Mouse (Mus musculus) ovary, postnatal 10 days (tissue): ENCODE data around the gene Polr1d.

Experiments
- DNase-seq: peaks from one replicate; pipeline ENCODE4 v3.0.0; 2022; ENCODE audit warnings: low spot score

Polr1d gene

DNA sequence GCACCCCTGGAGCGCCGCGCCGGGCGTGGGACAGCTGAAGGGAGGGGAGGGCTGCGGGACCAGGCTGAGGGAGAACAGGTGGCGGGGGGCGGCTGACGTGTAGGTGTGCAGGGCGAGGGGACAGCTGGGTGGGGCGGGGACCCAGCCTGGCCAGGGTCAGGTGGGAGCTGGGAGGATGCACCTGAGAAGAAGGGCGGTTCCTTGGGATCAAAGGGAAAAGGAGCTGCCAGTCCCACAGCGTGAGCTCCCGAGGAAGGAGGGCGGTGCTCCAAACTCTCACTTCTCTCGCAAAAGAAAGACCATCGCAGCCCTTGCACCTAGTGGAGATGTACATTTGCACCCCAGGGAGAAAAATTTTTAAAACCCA, at the start of gene Polr1d:
Polr1d (plus strand) TSS at position 252 of the 367 bp plus-strand sequence.
- no peak for DNase-seq

DNA sequence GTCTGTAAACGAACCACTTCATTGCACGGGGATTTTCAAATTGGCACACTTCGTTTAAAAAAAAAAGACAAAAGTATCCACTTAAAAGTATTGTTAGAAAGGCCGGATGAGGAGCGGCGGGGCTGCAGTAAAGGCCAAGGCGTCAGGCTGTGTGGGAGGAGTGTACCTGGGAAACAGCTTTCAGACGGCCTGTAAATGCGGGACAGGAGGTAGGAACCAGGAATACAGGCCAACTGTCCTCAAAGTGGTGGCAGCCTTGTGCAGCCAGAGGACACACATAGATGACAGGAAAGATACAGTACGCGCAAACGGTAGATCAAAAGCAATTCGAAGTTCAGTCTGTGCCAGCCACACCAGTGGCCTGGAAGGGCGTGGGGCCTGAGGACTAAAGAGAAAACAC, 45.6 kb upstream of the Polr1d start:
- no peak for DNase-seq

- no peak for DNase-seq
These were observed 43.7 kb upstream of the Polr1d start for GRCm38 (mm10) chr5:147033155-147033554.

DNA sequence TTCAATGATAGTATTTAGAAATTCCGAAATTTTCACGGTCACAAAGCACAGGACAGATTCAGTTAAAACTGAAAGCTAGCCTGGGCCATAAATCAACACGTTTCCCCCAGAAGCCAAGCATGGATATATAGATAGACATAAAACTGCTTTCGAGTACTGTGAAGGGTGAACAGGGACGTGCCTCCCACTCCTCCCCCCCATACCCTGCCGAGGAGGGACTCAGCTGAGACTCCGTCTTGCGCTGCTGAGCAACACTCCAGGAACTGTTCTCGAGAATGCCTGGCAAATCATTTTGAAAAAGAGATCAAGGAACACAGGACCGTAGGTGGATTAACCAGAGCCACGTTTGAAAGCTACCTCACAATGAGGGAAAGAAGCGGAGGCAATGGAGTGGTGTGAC, 42.6 kb upstream of the Polr1d start:
- no peak for DNase-seq

- DNase-seq, result no peak
These were observed 41.5 kb upstream of the Polr1d start for GRCm38 (mm10) chr5:147035301-147035700.

DNA sequence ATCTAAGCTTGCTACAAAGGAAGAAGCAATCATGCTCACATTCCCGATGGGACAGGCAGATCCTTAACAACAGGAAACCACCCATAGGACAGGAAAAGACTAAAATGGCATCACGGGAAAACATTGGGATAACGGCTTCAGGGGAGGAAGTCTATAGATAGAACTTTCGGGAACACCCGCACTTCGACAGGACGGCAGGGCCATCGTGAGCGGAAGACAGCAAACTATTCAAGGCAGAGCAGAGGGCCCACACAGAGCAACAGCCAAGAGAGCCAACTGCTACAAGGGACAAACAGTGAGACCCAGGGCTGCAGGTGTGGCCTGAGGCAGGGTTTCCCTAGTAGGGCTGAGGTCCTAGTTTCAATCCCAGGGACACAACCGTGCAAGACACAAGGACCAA, 40.8 kb upstream of the Polr1d start:
- DNase-seq, result no peak

DNA sequence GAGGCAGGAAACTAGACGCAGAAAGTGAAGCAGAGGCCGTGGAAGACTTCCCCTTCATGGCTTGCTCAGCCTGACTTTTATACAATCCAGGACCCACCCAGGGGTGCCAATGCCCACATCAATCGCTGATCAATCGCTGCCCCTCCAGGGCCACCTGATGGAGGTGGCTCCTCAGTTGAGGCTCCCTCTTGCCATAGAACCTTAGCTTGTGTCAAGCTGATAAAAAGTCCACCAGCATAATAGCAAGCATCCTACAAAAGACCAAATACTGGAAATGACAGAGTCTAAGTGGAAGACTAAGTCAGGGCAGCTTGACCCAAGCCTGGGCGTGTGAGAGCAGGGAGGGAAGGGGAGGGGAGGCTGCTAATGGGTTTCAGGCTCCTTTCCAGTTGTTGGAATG, 40.2 kb upstream of the Polr1d start:
- no peak for DNase-seq

- DNase-seq, result no peak
These were observed 39.2 kb upstream of the Polr1d start for GRCm38 (mm10) chr5:147037601-147038000.

- no peak for DNase-seq
These were observed 37.5 kb upstream of the Polr1d start for GRCm38 (mm10) chr5:147039394-147039793.

DNA sequence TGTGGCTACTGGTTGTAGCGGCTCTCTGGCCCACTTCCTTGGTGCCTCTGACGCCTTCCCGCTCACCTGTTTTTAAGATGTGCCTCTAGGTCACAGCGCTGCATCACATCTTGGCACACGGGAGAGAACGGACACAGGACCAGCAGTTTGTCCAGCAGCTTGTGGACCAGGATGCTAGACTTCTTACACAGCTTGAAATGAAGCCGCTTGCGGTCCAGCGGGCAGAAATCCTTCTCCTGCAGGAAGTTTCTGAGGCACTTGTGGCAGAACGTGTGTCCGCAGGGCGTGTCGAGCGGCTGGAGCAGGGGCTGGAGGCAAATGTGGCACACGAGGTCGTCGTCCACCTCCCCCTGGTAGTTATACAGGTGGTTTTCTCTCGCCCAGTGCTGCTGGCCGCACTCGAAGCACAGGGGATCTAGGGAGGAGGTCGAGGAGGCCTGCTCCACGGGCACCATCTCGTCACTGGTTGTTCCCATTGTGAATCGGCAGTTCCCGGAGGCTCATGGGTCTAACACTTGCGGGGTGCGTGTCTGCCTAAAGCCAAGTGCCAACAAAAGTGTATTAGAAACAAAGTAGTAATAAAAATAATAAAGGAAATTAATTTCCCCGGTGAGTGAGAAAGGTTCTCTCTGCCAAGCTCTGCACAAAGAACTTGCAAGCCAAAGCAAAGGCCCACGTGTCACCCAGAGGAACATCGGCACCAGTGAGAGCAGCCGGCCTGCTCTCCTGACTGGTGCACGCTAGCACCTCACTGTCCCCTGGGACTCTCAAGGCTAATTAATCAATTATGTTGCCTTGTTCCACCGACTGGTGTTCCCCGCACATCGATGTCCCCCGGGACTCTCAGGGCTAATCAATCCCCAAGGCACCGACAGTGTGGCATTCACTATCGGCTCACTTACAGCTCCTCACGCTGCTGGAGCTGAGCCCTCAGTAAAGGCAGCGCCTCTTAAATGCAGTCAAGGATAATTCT, 34.6 kb upstream of the Polr1d start:
- no peak for DNase-seq

- no peak for DNase-seq
These were observed 33.5 kb upstream of the Polr1d start for GRCm38 (mm10) chr5:147043240-147043844.

DNA sequence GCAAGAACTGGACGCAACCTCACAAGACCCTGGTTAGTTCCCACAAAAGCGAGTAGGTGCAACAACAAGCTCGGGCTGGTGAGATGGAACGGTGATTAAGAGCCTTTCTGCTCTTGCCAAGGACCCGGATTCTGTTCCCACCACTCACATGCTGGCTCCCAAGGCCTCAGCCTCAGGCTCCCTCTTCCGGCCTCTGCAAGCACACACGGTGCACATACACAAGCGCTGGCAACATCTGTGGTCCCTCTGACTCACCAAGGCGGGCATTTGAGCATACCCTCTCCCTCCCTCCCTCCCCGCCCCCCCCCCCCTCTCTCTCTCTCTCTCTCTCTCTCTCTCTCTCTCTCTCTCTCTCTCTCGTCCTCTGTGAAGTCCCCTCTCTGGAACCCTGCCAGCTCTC, 31.5 kb upstream of the Polr1d start:
- no peak for DNase-seq

- no peak for DNase-seq
These were observed 30.9 kb upstream of the Polr1d start for GRCm38 (mm10) chr5:147045929-147046328.

DNA sequence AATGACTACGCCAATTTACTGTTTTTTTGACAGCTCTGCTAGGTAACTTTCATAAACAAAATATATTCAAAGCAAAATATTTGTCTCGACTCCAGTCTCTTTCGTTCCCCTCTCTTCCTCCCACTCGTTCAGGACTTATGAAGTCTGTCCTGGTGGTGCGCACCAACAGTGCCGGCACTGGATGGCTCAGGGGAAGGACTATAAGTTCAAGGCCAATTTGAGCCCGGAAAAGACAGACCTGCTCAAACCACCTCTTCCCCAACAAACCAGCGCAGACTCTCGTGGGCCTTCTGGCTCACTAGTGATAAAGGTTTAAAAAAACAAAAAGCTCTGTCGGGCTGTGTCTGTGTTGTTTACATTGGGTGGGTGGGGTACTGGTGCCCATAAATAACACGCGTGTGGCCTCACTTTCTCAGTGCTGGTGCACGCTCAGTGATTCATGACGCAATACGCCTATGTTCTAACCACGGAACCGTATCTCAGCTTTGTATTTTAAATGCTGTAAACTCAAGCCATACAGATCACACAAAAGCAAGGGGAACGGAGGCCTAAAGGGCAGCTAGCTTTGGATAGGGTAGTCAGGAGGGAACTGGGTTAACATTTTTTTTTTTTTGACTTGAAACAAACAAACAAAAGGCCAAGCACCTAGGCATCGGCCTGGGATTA, 27.2 kb upstream of the Polr1d start:
- DNase-seq, result no peak

DNA sequence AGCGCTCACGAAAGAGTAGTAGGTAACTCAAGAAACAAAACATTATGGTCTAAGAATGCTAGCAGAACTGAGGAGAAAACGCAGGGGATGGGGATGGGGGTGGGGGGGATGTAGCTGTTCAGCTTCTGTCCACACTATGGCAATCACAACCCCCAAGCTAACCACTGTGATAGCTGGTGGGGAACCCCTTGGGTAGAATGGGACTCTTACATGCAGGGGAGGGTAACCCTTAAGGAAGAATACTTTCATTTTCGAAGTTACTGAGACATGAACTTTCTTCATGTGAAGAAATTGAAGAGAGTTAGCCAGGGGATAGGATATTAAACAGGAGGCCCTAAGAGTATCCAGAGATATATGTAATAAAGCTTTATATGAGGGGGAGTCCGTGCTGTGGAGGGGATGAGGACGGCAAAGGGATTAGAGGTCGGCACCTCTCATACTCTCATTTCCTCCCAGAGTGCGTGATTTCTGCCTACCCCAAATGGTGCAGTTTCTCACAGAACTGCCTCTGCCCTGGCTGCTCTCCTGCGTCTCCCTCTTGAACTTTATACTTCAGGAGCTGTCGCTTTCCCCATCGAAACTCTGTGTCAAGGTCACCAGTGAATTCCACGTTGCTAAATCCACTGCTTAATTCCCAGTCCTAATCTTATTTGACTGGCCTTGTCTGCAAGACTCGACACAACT, 25.9 kb upstream of the Polr1d start:
- no peak for DNase-seq

DNA sequence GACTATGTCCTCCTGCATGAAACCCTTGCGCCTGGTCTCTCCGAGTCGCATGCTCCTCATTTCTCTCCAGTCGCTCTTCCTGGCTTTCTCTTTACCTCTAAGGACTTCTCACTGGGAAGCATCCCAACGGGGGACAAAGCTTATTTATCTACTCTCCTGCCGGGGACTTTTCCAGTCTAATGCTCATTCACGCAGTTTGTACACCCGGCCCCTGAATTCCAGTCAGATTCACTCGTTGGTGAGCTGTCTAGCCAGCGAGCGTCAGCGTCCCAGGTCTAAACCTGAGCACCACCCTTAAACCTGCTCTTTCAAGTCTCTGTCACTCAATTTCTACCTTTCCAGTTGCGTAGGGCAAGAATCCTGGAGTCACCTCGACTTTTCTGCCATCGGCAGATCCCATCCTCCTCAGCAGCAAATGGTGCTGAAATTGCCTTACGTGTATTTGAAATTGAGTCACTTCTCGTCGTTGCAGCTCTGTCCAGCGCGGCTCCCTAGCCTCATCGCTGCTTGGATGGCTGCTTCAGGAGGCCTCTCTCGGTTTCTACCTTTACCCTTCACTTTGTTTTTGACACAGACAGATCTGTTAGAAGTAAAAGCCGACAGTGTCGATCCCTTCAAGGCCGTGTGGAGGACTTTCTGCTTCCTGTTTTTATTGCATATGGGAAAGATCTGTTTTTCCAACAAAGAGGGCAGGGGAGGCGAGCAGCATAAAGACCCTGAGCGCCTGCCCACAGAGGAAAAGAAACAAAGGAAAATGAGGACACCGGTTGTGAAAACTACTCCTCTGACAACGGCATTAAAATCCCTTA, 25.1 kb upstream of the Polr1d start:
- DNase-seq, result no peak

DNA sequence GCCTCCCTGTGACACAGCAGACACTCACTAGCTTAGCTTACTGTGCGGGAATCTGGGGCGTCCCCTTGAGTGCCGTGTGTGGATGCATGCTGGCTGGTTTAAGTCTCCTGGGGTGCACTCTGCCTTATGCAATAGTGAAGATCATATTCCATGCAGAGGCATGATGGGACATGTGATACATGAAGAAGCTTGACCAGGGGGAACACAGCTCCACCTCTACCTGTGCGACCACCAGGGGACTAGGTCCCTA, 24.6 kb upstream of the Polr1d start:
- no peak for DNase-seq

DNA sequence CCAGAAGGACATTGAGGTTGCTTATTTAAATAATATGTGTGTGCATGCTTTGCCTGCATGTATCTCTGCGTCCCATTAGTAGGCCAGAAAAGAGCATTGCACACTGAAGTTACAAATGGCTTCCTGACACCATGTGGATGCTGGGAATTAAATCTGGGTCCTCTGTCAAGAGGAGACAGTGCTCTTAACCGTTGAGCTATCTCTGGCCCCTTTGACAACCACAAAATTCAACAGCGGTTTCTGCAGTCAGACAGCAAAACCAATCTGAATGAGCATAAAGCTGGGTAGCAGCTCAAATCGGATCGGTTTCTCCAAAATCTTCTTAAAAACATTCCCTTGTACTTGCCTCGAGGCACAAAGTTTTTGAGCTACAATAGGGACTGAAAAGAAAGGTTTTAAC, 23.8 kb upstream of the Polr1d start:
- no peak for DNase-seq

GRCm38 (mm10) chr5:147053481-147053880, 23.4 kb upstream of the Polr1d start:
- no peak for DNase-seq

GRCm38 (mm10) chr5:147054328-147054727, 22.5 kb upstream of the Polr1d start:
- no peak for DNase-seq

DNA sequence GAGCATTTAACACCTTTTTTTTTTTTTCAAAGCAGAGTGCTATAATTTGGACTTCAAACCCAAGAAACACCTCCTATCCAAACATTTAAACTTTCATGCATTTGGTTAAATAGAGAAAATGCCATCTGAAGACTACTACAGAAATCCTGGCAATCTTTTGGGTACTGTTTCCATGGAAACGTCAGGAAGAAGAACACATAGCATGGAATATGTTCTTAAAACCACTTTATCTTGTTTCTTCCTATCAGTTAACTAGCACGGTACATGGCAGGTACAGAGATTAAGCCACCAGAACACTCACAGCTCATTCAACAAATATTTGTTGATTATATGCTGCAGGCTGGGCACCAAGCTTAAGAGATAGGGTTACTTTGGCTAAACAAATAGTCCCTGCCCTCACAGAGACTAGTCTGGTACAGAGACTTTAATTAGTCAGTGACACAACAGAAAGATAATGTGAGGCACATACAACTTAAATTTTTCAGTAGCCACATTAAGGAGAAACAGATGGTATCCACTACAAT, 22.0 kb upstream of the Polr1d start:
- DNase-seq, result no peak
